Mouse (Mus musculus) MEL (cell line): ENCODE data around the gene Gm32742. TPM values are rescaled to one million over a fixed set of nuclear protein-coding genes. Genes with fewer than 3 reads are reported as not detected.
A peak's percentile ranks its signal among the peaks of the same experiment; 100 is the strongest.

Experiments used
- DNase-seq: peaks from one replicate; pipeline ENCODE4 v3.0.0; 2011; ENCODE audit warnings: low read depth, low spot score
- H3K27ac ChIP-seq: 2 replicates; pipeline ENCODE4 v1.5.1; 2012; ENCODE audit warnings: low read depth, mild to moderate bottlenecking, control low read depth, low read length, moderate library complexity; ENCODE audit not compliant: control insufficient read depth
- H3K27me3 ChIP-seq, 2 experiments: fragments of 150-350 bp in 1 of 2; sonication (generic) in 1 of 2; 2 replicates each; pipeline ENCODE4 v1.6.1; 2012; ENCODE audit warnings: low read length in 2 of 2, mild to moderate bottlenecking in 2 of 2, improper control_type of control experiment in 1 of 2, moderate library complexity in 1 of 2; ENCODE audit not compliant: insufficient read depth in 2 of 2, control insufficient read depth in 1 of 2
- H3K36me3 ChIP-seq, 2 experiments: 2 replicates each; pipeline ENCODE4 v1.6.1; 2012 to 2014; ENCODE audit warnings: low read length in 2 of 2, improper control_type of control experiment in 1 of 2, inconsistent platforms in 1 of 2, mild to moderate bottlenecking in 1 of 2; ENCODE audit not compliant: insufficient read depth in 2 of 2, control insufficient read depth in 1 of 2
- H3K4me1 ChIP-seq, 2 experiments: fragments of 150-350 bp in 1 of 2; sonication (generic) in 1 of 2; 2 replicates each; pipeline ENCODE4 v1.6.1; 2012; ENCODE audit warnings: low read length in 2 of 2, improper control_type of control experiment in 1 of 2, mild to moderate bottlenecking in 1 of 2; ENCODE audit not compliant: insufficient read depth in 2 of 2, control insufficient read depth in 1 of 2
- H3K4me3 ChIP-seq, 2 experiments: fragments of 150-350 bp in 1 of 2; sonication (generic) in 1 of 2; 2 replicates each; pipeline ENCODE4 v1.5.1; 2012; ENCODE audit warnings: low read depth in 2 of 2, low read length in 2 of 2, mild to moderate bottlenecking in 2 of 2, moderate library complexity in 2 of 2, control low read depth in 1 of 2, improper control_type of control experiment in 1 of 2; ENCODE audit not compliant: control insufficient read depth in 1 of 2, insufficient read depth in 1 of 2
- H3K79me2 ChIP-seq: 2 replicates; pipeline ENCODE4 v1.6.1; 2012; ENCODE audit warnings: mild to moderate bottlenecking, low read length, moderate library complexity; ENCODE audit not compliant: control insufficient read depth, poor library complexity, insufficient read depth
- H3K9ac ChIP-seq: 2 replicates; pipeline ENCODE4 v1.6.1; 2012; ENCODE audit warnings: low read depth, mild to moderate bottlenecking, control low read depth, low read length, moderate library complexity; ENCODE audit not compliant: control insufficient read depth, poor library complexity, severe bottlenecking
- H3K9me3 ChIP-seq: fragments of 150-350 bp; sonication (generic); replicated peaks from 2 replicates; pipeline ENCODE4 v1.6.1; 2012; ENCODE audit warnings: mild to moderate bottlenecking, low read length, improper control_type of control experiment, moderate library complexity; ENCODE audit not compliant: insufficient read depth
- BHLHE40 ChIP-seq: IDR thresholded peaks from 2 replicates; pipeline ENCODE4 v1.6.1; 2012; ENCODE audit warnings: low read depth, mild to moderate bottlenecking, inconsistent platforms, low read length, improper control_type of control experiment, borderline replicate concordance
- CTCF ChIP-seq, 3 experiments: IDR thresholded peaks in 2 of 3; conservative IDR thresholded peaks in 1 of 3; 2 replicates each; pipeline ENCODE4 v1.5.1; 2011 to 2012; ENCODE audit warnings: low read length in 3 of 3, low read depth in 2 of 3, mild to moderate bottlenecking in 2 of 3, improper control_type of control experiment in 1 of 3, inconsistent platforms in 1 of 3, mixed read lengths in 1 of 3, moderate library complexity in 1 of 3; ENCODE audit not compliant: control insufficient read depth in 1 of 3, insufficient read depth in 1 of 3, poor library complexity in 1 of 3, severe bottlenecking in 1 of 3
- ETS1 ChIP-seq: IDR thresholded peaks from 2 replicates; pipeline ENCODE4 v1.6.1; 2012; ENCODE audit warnings: low read depth, mild to moderate bottlenecking, inconsistent platforms, low read length, improper control_type of control experiment, moderate library complexity
- HCFC1 ChIP-seq: IDR thresholded peaks from 2 replicates; pipeline ENCODE4 v1.6.1; 2012; ENCODE audit warnings: low read depth, mild to moderate bottlenecking, inconsistent platforms, low read length, improper control_type of control experiment, moderate library complexity
- KAT2A ChIP-seq: conservative IDR thresholded peaks from 2 replicates; pipeline ENCODE4 v1.6.1; 2012; ENCODE audit warnings: low read depth, low read length, improper control_type of control experiment, inconsistent platforms
- MAX ChIP-seq: IDR thresholded peaks from 2 replicates; pipeline ENCODE4 v1.6.1; 2011; ENCODE audit warnings: low read length, improper control_type of control experiment
- MAZ ChIP-seq: IDR thresholded peaks from 2 replicates; pipeline ENCODE4 v1.6.1; 2012; ENCODE audit warnings: low read depth, mild to moderate bottlenecking, inconsistent platforms, low read length, improper control_type of control experiment
- MEF2A ChIP-seq: IDR thresholded peaks from 2 replicates; pipeline ENCODE4 v1.6.1; 2014; ENCODE audit warnings: low read depth, mild to moderate bottlenecking, inconsistent platforms, low read length, improper control_type of control experiment; ENCODE audit not compliant: poor library complexity, insufficient replicate concordance, severe bottlenecking; ENCODE audit errors: extremely low read depth
- MYB ChIP-seq: IDR thresholded peaks from 2 replicates; pipeline ENCODE4 v1.6.1; 2011; ENCODE audit warnings: mild to moderate bottlenecking, low read depth, low read length, improper control_type of control experiment
- MYC ChIP-seq: IDR thresholded peaks from 2 replicates; pipeline ENCODE4 v1.6.1; 2011; ENCODE audit warnings: low read depth, mild to moderate bottlenecking, low read length, improper control_type of control experiment, moderate library complexity
- POLR2AphosphoS2 ChIP-seq: IDR thresholded peaks from 2 replicates; pipeline ENCODE4 v1.6.1; 2011; ENCODE audit warnings: low read length, improper control_type of control experiment
- POLR2AphosphoS5 ChIP-seq: IDR thresholded peaks from 2 replicates; pipeline ENCODE4 v1.6.1; 2012; ENCODE audit warnings: low read depth, borderline replicate concordance, mild to moderate bottlenecking, inconsistent platforms, low read length, moderate library complexity, mixed read lengths
- RAD21 ChIP-seq: IDR thresholded peaks from 2 replicates; pipeline ENCODE4 v1.6.1; 2011; ENCODE audit warnings: mild to moderate bottlenecking, low read depth, low read length, improper control_type of control experiment
- RCOR1 ChIP-seq: IDR thresholded peaks from 2 replicates; pipeline ENCODE4 v1.6.1; 2012; ENCODE audit warnings: low read depth, mild to moderate bottlenecking, inconsistent platforms, low read length, improper control_type of control experiment
- SIN3A ChIP-seq: IDR thresholded peaks from 2 replicates; pipeline ENCODE4 v1.6.1; 2012; ENCODE audit warnings: low read length, improper control_type of control experiment, inconsistent platforms
- SMC3 ChIP-seq: IDR thresholded peaks from 2 replicates; pipeline ENCODE4 v1.6.1; 2011; ENCODE audit warnings: low read depth, low read length, improper control_type of control experiment
- TBP ChIP-seq: IDR thresholded peaks from 2 replicates; pipeline ENCODE4 v1.8.0; 2011; ENCODE audit warnings: low read depth, low read length, improper control_type of control experiment
- UBTF ChIP-seq: IDR thresholded peaks from 2 replicates; pipeline ENCODE4 v1.6.1; 2012; ENCODE audit warnings: low read depth, mild to moderate bottlenecking, inconsistent platforms, low read length, improper control_type of control experiment, moderate library complexity, borderline replicate concordance; ENCODE audit not compliant: insufficient read depth
- ZC3H11A ChIP-seq: IDR thresholded peaks from 2 replicates; pipeline ENCODE4 v1.6.1; 2012; ENCODE audit warnings: low read depth, mild to moderate bottlenecking, inconsistent platforms, low read length, improper control_type of control experiment
- ZKSCAN1 ChIP-seq: IDR thresholded peaks from 2 replicates; pipeline ENCODE4 v1.6.1; 2012; ENCODE audit warnings: low read depth, mild to moderate bottlenecking, inconsistent platforms, low read length, improper control_type of control experiment, moderate library complexity
- ZMIZ1 ChIP-seq: IDR thresholded peaks from 2 replicates; pipeline ENCODE4 v1.6.1; 2012; ENCODE audit warnings: low read depth, mild to moderate bottlenecking, inconsistent platforms, low read length, improper control_type of control experiment, moderate library complexity
- ZNF384 ChIP-seq: IDR thresholded peaks from 2 replicates; pipeline ENCODE4 v1.6.1; 2012; ENCODE audit warnings: low read depth, mild to moderate bottlenecking, inconsistent platforms, low read length, improper control_type of control experiment
- polyA plus RNA-seq, 2 experiments: library from polyadenylated mRNA; stranded (reverse) in 1 of 2; unstranded in 1 of 2; fragments of >175 nt in 1 of 2; fragments of >200 nt in 1 of 2; gene quantifications; 2 replicates each; pipeline versions ENCODE4 v1.2.1 to v1.2.4; 2012; ENCODE audit warnings: low replicate concordance in 2 of 2, low read depth in 1 of 2; ENCODE audit not compliant: insufficient read length in 2 of 2, insufficient read depth in 1 of 2, missing spikeins in 1 of 2
- total RNA-seq: library from RNA; depleted of rRNA; stranded (reverse); fragments of 300-350 nt; gene quantifications from 2 replicates; pipeline ENCODE4 v1.2.3, GENCODE M21; 2012

Gm32742 gene
- total and polyA plus RNA-seq, 3 experiments = 0.01 TPM; not detected in 2

DNA sequence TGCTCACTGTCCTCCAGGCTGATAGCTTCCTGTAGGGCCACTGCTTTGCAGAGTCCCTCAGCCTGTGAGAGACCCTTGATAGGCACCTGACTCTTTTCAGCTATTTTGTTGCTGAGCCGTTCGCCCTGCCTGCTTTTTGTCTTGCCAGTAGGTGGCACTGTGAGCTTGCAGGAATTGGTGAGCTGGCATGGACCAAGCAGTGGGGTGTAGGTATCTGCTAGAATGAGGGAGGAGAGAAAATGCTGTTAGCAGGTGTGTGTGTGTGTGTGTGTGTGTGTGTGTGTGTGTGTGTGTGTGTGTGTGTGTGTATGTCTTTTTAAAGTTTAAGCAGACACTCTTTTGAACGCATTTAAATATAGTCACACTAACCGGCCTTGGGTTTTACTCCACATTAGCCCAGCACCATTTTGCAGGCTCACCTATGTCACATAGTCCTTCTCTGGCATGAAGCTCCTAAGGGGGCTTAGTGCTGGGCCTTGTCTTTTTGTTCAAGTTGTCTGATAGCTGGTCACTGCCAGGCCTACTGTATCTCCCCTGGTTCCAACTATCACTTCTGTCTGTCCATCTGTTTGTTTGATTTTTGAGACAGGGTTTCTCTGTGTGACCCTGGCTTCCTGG is 3.4 kb downstream of the Gm32742 start:
- H3K4me3 ChIP-seq = no peak overlapping the region
- no peak overlapping the region for H3K27ac ChIP-seq
- no peak overlapping the region for H3K9ac ChIP-seq
- TF ChIP-seq MYC (no peak), POLR2AphosphoS5 (no peak), MAX (no peak), POLR2AphosphoS2 (no peak), ETS1 (no peak), ZMIZ1 (no peak), RCOR1 (no peak), KAT2A (no peak), UBTF (no peak), RAD21 (peak; percentile 93), BHLHE40 (no peak), SMC3 (peak; percentile 90), ZNF384 (no peak), MYB (no peak), TBP (no peak), CTCF (IDR thresholded peaks at IDR 0.05 in 2 of 3, conservative IDR thresholded peaks at IDR 0.05 in 1 of 3; ENCODE audit: control insufficient read depth in 1 of 3, insufficient read depth in 1 of 3, low read depth in 2 of 3, low read length in 3 of 3, poor library complexity in 1 of 3, severe bottlenecking in 1 of 3) (peak; percentile 77 to 97 (median 91)), ZKSCAN1 (no peak), MAZ (no peak), MEF2A (no peak), ZC3H11A (peak; percentile 79)
- peak; percentile 74 for DNase-seq
- no peaks in the 10 kb centered on the region for H3K36me3 ChIP-seq
- H3K79me2 ChIP-seq = no peaks in the 10 kb centered on the region
- no peaks in the 10 kb centered on the region for H3K4me1 ChIP-seq
- peaks cover 12 to 17% of the 10 kb centered on the region in 2 experiments for H3K27me3 ChIP-seq
- no peaks in the 10 kb centered on the region for H3K9me3 ChIP-seq

DNA sequence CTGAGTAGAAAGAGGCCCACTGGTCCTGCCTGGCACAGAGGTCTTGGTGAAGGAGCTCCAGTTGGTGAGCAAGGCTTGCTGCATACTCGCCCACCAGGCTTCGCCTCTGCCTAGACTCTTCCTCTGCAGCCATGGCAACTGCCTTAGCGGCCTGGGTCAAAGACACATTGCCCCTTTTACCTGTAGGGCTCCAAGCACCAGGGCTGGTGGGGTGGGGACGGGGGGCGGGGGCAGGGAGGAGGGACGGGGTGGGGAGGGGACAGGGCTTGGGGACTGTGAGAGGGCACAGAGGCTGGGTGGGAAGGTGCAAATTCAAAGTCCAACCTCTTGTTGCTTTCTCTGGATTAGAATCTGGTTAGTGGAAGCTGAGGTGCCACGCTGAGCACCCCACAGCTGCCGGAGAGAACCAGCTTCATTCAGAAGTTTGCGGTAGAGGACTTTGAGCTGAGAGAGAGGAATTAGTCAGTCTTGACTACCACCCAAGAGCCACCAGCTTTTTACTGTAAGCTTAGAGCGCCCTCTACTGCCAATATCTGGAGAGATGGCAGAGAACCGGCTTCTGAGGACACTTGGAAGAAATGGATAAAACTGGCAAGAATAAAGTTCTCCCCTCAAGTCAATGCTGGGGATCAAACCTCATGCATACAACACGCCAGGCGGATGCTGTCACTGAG is 13.1 kb downstream of the Gm32742 start:
- DNase-seq = peak; percentile 88
- peaks cover 0 to 4% of the 10 kb centered on the region in 2 experiments; a peak in 3 of 4 replicates for H3K4me1 ChIP-seq
- no peak overlapping the region for H3K4me3 ChIP-seq
- H3K27me3 ChIP-seq = no peaks in the 10 kb centered on the region
- H3K9me3 ChIP-seq = no peaks in the 10 kb centered on the region
- peaks cover 0 to 4% of the 10 kb centered on the region in 2 experiments; a peak in 2 of 4 replicates for H3K36me3 ChIP-seq
- H3K79me2 ChIP-seq = no peaks in the 10 kb centered on the region
- TF ChIP-seq SMC3 (peak; percentile 94), MAX (no peak), ZC3H11A (peak; percentile 92), ZMIZ1 (no peak), CTCF (IDR thresholded peaks at IDR 0.05 in 2 of 3, conservative IDR thresholded peaks at IDR 0.05 in 1 of 3; ENCODE audit: control insufficient read depth in 1 of 3, insufficient read depth in 1 of 3, low read depth in 2 of 3, low read length in 3 of 3, poor library complexity in 1 of 3, severe bottlenecking in 1 of 3) (peak; percentile 69 to 92 (median 75)), SIN3A (0 out of 2 replicates have a peak, but pooled peaks have one; percentile 20), HCFC1 (no peak)
- H3K27ac ChIP-seq = no peak overlapping the region
- no peak overlapping the region for H3K9ac ChIP-seq
